Mouse (Mus musculus) urinary bladder, postnatal 10 days (tissue): ENCODE results near the gene Plcg2.

Source experiments
- DNase-seq: peaks from one replicate; pipeline ENCODE4 v3.0.0; 2022; ENCODE audit warnings: low spot score

The Plcg2 gene

DNA sequence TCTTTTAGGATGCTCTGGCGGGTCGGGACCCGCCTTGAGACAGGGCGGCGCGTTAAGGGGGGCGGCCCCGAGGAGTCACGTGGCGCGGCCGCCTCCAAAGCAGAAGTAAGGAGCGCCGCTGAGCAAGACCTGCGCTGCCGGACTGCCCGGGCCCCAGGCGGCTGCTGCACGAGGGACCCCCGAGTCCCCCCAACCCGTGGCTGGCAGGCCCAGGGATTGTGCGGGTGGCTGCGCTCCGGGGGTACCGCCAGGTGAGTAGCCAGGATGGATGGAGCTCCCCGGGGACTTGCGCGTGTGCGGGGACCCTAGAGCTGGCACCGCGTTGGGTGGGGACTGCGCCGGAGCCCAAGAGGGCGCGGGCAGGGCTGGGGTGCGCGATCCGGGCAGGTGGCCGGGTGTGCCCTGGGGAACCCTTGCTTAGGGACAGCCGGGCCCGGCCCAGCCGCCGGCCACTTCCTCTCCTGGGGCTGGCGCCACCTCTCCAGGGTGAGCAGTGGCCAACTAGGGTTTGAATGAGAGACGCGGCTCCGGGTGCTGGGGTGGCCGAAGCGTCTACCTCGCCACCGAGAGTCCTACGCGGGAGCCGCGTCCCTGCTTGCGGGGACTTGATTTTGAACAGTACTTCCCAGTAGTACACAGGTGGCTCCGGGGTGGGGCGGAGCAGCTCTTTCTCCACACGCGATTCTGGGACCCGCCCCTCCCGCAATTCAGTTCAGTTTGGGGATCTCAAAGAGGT lies at the start of gene Plcg2:
Plcg2 (plus strand) TSS at position 113 of the 736 bp plus-strand sequence.
- DNase-seq: no peak

DNA sequence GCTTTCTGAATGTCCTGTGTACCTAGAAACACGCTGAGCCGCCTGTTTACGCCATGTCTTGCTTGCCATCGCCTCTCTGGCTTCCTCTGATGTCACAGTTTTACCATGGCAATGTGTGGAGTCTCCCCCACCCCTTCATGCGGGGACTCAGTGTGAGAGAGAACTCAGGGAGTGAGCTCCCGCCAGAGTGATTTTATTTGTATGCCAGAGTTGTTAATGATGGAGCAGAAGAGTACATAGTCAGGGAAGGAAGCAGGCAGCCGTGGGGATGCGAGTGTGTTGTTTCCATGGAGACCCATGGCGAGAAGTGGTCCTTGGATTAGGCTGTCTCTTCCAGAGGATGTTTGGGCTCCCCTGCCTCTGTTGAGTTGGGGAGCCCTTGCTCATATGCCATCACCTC lies 47.0 kb upstream of the Plcg2 start:
- DNase-seq: no peak

DNA sequence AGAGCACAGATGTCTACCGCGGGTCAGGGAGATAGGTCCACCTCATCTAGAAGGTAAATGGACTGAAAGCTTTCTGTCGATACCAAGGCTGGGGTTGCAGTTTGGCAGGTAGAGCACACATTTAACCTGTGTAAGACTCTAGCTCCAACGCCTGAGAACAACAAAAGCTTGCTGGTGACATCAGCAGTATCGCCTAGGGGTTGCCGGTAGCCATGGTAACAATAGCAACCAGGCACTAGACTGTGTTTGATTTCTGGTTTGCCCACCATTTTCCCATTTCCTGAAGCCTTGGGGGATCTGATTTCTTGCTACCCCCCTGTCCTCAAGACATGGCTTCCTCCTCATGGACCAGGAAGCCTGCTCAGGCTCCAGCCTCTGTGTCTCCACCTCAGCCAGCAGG lies 44.1 kb upstream of the Plcg2 start:
- DNase-seq: no peak

- DNase-seq: no peak
Observed at GRCm38 (mm10) chr8:117454516-117455116, 43.5 kb upstream of the Plcg2 start.

- no peak for DNase-seq
Observed at GRCm38 (mm10) chr8:117455701-117456100, 42.4 kb upstream of the Plcg2 start.

DNA sequence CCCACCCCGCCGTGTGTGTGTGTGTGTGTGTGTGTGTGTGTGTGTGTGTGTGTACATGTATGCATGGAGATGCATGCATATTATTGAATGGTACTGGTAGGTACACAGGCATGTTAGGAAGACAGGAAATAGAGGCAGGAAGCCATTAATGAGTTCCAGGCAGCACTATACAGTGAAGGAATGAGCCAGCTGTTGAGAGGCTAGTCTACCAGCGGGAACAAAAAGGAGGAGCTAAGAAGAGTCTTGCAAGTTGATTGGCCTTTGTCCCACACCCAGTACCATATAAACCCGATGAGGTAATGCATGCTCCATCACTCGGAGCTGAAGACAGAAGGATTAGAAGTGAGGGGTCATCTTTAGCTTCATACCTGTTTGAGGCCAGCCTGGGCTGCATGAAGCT lies 39.7 kb upstream of the Plcg2 start:
- DNase-seq: no peak

DNA sequence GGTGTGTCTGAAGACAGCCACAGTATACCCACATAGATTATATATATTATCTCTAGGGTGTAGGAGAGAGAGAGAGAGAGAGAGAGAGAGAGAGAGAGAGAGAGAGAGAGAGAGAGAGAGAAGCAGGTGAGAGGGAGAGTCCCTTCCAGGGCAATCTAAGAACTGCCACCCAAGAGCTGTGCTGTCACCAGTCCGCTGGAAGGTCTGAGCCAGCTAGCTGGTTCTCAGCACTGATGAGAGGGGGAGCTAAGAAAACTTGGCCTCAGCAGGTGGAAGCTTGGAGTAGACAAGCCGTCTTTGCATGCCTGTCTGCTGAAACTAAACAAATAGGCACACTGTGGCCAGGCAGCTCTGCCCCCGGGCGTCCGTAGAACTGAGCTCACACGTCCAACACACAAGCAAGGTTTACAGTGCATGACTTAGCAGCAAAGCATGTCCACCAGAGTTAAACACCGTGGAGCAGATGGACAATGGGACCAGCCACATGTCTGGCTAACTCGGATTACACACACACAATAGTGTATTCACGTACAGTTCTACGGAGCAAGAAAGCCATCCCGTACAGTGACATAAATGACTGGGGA lies 35.3 kb upstream of the Plcg2 start:
- DNase-seq: no peak

DNA sequence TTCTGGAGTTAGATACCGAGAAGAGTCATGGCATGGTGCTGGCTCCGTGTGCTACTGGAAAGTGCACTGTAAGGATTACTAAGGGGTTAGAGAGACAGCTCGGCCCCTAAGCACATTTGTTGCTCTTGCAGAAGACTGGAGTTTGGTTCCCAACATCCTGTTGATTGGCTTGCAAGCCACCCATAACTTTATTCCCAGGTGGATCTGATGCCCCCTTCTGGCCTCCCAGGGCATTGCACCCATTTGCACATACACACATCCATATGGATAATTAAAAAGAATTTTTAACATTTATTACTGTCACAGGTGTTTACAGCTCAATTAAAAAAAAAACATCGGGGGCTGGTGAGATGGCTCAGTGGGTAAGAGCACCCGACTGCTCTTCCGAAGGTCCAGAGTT lies 33.6 kb upstream of the Plcg2 start:
- DNase-seq: no peak

GRCm38 (mm10) chr8:117465250-117465649 lies 32.8 kb upstream of the Plcg2 start:
- DNase-seq: no peak

DNA sequence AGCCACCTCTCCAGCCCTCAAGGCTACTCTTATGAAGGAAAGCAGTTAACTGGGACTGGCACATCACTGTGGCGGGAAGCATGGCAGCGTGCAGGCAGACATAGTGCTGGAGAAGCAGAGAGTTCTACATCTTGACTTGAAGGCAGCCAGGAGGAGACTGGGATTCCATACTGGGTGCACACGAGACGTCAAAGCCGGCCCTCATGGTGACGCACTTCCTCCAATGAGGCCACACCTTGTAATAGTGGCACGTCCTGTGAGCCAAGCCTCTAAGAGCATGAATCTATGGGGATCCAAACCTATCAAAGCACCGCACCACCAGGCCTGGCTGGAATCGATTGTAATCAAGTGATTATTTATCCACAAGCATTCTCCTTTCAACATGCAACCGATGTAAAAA lies 30.6 kb upstream of the Plcg2 start:
- DNase-seq: no peak

GRCm38 (mm10) chr8:117469431-117470341 lies 28.4 kb upstream of the Plcg2 start:
- DNase-seq: no peak

GRCm38 (mm10) chr8:117470342-117470781 lies 27.7 kb upstream of the Plcg2 start:
- no peak for DNase-seq

DNA sequence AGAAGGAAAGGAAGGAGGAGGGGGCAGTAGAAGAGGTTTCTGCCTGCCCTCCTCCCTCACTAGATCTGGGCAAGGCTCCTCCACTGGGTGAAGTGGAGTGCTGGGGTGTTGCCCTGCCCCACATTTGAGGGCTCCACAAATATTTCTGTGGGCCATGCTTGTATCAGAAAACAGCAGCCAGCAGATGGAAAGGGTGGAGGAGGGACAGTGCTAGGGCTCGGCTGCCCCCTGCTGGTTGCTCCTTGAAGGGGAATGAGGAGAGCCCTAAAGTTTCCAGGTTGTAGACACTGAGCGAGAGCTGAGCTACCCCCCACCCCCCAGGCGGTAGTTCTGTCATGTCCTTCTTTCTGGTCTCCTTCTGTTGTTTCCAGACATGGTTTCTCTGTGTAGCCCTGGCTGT lies 26.9 kb upstream of the Plcg2 start:
- DNase-seq: no peak

DNA sequence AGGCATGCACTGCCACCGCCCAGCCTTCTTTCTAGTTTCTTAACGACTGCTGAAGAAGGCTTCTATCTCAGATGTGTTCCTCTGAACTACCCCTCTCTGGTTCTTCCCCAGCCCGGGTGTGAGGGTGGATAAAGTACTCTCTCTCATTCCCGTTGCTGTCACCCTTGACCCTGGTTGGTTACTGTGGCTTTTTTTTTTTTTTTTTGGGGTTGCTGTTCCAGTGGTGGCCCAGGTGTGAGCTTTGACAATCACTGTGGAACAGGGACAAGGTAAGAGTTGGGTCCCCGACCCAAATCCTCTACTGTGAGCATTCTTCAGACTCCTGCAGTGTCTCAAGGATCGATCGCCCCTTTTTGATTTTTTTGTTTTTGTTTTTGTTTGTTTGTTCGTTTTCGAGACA lies 26.4 kb upstream of the Plcg2 start:
- DNase-seq: no peak

GRCm38 (mm10) chr8:117472332-117472731 lies 25.8 kb upstream of the Plcg2 start:
- no peak for DNase-seq

- DNase-seq: peak; percentile 81
Observed at GRCm38 (mm10) chr8:117474944-117475343, 23.1 kb upstream of the Plcg2 start.

GRCm38 (mm10) chr8:117475819-117476218 lies 22.3 kb upstream of the Plcg2 start:
- no peak for DNase-seq

DNA sequence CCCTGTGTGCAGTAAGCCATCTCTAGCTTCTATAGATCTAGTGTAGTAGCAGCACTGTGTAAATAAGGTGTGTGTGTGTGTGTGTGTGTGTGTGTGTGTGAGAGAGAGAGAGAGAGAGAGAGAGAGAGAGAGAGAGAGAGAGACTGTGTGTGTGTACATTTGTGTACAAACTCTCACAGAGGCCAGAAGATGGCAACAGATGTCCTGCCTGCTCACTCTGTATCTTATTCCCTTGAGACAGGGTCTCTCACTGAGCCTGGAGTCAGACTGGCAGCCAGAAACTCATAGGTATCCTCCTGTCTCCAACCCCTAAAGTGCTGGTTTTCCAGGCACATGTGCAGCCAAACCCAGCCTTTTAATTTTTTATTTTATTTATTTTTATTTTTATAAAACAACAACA lies 20.0 kb upstream of the Plcg2 start:
- no peak for DNase-seq

- DNase-seq: no peak
Observed at GRCm38 (mm10) chr8:117479996-117480395, 18.1 kb upstream of the Plcg2 start.

- no peak for DNase-seq
Observed at GRCm38 (mm10) chr8:117480516-117480915, 17.6 kb upstream of the Plcg2 start.

DNA sequence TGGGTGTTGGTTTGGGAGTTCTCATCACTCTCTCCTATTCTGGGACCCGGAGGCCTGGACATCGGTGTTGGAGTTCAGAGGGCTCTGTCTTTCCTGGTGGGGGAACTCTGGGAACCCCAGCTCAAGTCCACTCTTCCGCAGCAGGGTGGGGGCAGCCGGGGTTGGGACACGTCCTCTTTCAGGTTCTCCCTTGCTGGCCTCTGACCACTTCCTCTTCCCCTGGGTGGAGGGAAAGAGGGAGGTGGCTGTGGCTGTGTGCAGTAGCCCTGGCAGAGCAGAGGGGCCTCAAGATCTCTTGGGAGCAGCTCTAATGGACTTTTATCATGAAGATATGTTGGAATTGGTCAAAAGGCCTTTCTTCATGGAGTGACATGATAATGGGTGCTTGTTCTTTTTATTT lies 16.3 kb upstream of the Plcg2 start:
- DNase-seq: no peak

GRCm38 (mm10) chr8:117484731-117485130 lies 13.4 kb upstream of the Plcg2 start:
- DNase-seq: no peak
